Mouse (Mus musculus): Measurements from ENCODE around the gene Dact2.

- TF ChIP-seq ZC3H11A (IDR thresholded peaks at IDR 0.05; ENCODE audit: low read depth, low read length) = no peak
- TF ChIP-seq CTCF (conservative IDR thresholded peaks at IDR 0.05 in 1 of 2, IDR thresholded peaks at IDR 0.05 in 1 of 2; ENCODE audit: low read depth in 2 of 2, low read length in 2 of 2) = no peak
- TF ChIP-seq POLR2A (IDR thresholded peaks at IDR 0.05; ENCODE audit: low read depth, low read length) = no peak
- no peak for TF ChIP-seq KAT2A (IDR thresholded peaks at IDR 0.05; ENCODE audit: insufficient replicate concordance, low read length)
- no peak for TF ChIP-seq CHD2 (IDR thresholded peaks at IDR 0.05; ENCODE audit: low read length)
These were observed 9.9 kb upstream of the Dact2 start for GRCm38 (mm10) chr17:14213976-14214529.

Data from CH12.LX (cell line).